Mouse (Mus musculus): Measurements from ENCODE around the gene Urb1. TPM values are rescaled to one million over a fixed set of nuclear protein-coding genes. Genes with fewer than 3 reads are reported as not detected.
A peak's percentile ranks its signal among the peaks of the same experiment; 100 is the strongest.

The Urb1 gene
- polyA plus RNA-seq, 1 experiment from 2014 or later = 8.1 TPM

- H3K27ac ChIP-seq (ENCODE audit: low read length) = no peak overlapping the region
- no peak for ATAC-seq (ENCODE audit: low read depth)
- no peak overlapping the region for H3K4me2 ChIP-seq (ENCODE audit: low read depth, low read length)
- H3K4me3 ChIP-seq (ENCODE audit: low read length) = no peak overlapping the region
- H3K36me3 ChIP-seq (ENCODE audit: control insufficient read depth, insufficient read depth, low read length) = peaks cover 45% of the 10 kb centered on the region
- 83% methylated on average over 6 of the region's 6 CpGs for WGBS
- H3K9ac ChIP-seq (ENCODE audit: low read length) = no peak overlapping the region
- H3K9me3 ChIP-seq (ENCODE audit: control insufficient read depth, low read length) = no peaks in the 10 kb centered on the region
- H3K4me1 ChIP-seq (replicated peaks; ENCODE audit: control insufficient read depth, insufficient read depth, low read length) = no peaks in the 10 kb centered on the region
- no peaks in the 10 kb centered on the region for H3K27me3 ChIP-seq (ENCODE audit: control insufficient read depth, insufficient read depth, low read depth, low read length)
Measured at GRCm38 (mm10) chr16:90788580-90788979, 21.6 kb downstream of the Urb1 start.

- Histone ChIP-seq H3K27ac (ENCODE audit: low read length) (no peak overlapping the region), H3K4me2 (ENCODE audit: low read depth, low read length) (no peak overlapping the region), H3K27me3 (ENCODE audit: control insufficient read depth, insufficient read depth, low read depth, low read length) (no peaks in the 10 kb centered on the region), H3K9ac (ENCODE audit: low read length) (no peak overlapping the region), H3K4me1 (replicated peaks; ENCODE audit: control insufficient read depth, insufficient read depth, low read length) (no peaks in the 10 kb centered on the region), H3K36me3 (ENCODE audit: control insufficient read depth, insufficient read depth, low read length) (peaks cover 38% of the 10 kb centered on the region), H3K4me3 (ENCODE audit: low read length) (no peak overlapping the region), H3K9me3 (ENCODE audit: control insufficient read depth, low read length) (no peaks in the 10 kb centered on the region)
- ATAC-seq (ENCODE audit: low read depth) = no peak
- WGBS = 51% methylated on average over 4 of the region's 4 CpGs
Measured at GRCm38 (mm10) chr16:90785257-90785656, 25.0 kb downstream of the Urb1 start.

DNA sequence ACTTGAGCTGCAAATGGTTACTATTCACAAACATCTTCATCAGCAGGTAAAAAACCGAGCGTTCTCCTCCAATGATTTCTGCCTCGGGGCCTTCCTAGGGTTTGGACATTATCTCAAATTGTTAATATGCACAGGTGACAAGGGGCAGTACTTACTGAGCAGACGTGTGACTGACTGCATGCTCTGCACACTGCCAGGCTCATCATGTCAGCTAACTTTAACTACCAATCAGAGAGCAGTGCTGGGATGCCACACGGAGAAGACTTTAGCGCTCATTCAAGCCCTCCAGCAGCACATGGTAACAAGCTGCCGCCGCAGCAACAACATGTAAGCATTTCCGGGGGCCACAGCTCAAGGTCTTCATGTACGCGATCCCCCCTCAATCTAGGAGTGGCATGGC lies 26.9 kb downstream of the Urb1 start:
- Histone ChIP-seq H3K27me3 (ENCODE audit: control insufficient read depth, insufficient read depth, low read depth, low read length) (no peaks in the 10 kb centered on the region), H3K4me3 (ENCODE audit: low read length) (no peak overlapping the region), H3K27ac (ENCODE audit: low read length) (no peak overlapping the region), H3K4me1 (replicated peaks; ENCODE audit: control insufficient read depth, insufficient read depth, low read length) (no peaks in the 10 kb centered on the region), H3K9ac (ENCODE audit: low read length) (no peak overlapping the region), H3K36me3 (ENCODE audit: control insufficient read depth, insufficient read depth, low read length) (peaks cover 35% of the 10 kb centered on the region), H3K4me2 (ENCODE audit: low read depth, low read length) (no peak overlapping the region), H3K9me3 (ENCODE audit: control insufficient read depth, low read length) (no peaks in the 10 kb centered on the region)
- no peak for ATAC-seq (ENCODE audit: low read depth)
- 87% methylated on average over 11 of the region's 11 CpGs for WGBS

- H3K9ac ChIP-seq (ENCODE audit: low read length) = no peak overlapping the region
- H3K4me2 ChIP-seq (ENCODE audit: low read depth, low read length) = no peak overlapping the region
- no peaks in the 10 kb centered on the region for H3K4me1 ChIP-seq (replicated peaks; ENCODE audit: control insufficient read depth, insufficient read depth, low read length)
- H3K27me3 ChIP-seq (ENCODE audit: control insufficient read depth, insufficient read depth, low read depth, low read length) = no peaks in the 10 kb centered on the region
- ATAC-seq (ENCODE audit: low read depth) = peak; percentile 59
- no peaks in the 10 kb centered on the region for H3K9me3 ChIP-seq (ENCODE audit: control insufficient read depth, low read length)
- no peak overlapping the region for H3K4me3 ChIP-seq (ENCODE audit: low read length)
- H3K36me3 ChIP-seq (ENCODE audit: control insufficient read depth, insufficient read depth, low read length) = peaks cover 16% of the 10 kb centered on the region
- no peak overlapping the region for H3K27ac ChIP-seq (ENCODE audit: low read length)
- WGBS = 24% methylated on average over 11 of the region's 11 CpGs
Measured at GRCm38 (mm10) chr16:90779783-90780182, 30.4 kb downstream of the Urb1 start.

DNA sequence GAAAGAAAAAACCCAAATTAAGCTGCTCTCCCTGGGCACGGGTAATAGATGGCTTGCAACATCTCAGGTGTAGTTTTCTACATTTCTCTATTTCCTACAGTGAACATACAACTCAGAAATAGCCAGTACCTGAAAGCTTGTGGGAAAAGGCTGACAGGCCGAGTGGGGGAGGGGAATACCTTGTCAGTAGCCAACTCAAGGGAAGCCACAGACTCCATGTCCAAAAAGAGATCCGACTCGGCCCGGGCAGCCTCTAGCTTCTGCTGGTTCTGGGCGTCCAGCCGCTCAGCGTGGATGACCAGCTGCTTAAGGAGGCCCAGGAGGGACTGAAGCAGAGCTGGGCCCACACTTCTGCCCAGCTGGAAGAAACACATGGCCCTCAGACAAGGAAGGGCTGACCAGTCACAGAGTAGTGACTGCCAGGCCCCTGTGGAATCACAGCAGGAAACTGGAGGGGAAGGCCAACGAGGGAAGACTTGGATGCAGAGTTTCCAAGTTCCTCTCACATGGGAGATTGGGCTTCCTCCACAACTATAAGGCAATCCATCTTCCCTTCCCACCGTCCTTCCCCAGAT lies 34.2 kb downstream of the Urb1 start:
- Histone ChIP-seq H3K4me3 (ENCODE audit: low read length) (no peak overlapping the region), H3K9me3 (ENCODE audit: control insufficient read depth, low read length) (no peaks in the 10 kb centered on the region), H3K4me2 (ENCODE audit: low read depth, low read length) (no peak overlapping the region), H3K27ac (ENCODE audit: low read length) (no peak overlapping the region), H3K9ac (ENCODE audit: low read length) (no peak overlapping the region), H3K36me3 (ENCODE audit: control insufficient read depth, insufficient read depth, low read length) (peaks cover 25% of the 10 kb centered on the region), H3K27me3 (ENCODE audit: control insufficient read depth, insufficient read depth, low read depth, low read length) (no peaks in the 10 kb centered on the region), H3K4me1 (replicated peaks; ENCODE audit: control insufficient read depth, insufficient read depth, low read length) (no peaks in the 10 kb centered on the region)
- WGBS = 74% methylated on average over 10 of the region's 10 CpGs
- ATAC-seq (ENCODE audit: low read depth) = no peak

DNA sequence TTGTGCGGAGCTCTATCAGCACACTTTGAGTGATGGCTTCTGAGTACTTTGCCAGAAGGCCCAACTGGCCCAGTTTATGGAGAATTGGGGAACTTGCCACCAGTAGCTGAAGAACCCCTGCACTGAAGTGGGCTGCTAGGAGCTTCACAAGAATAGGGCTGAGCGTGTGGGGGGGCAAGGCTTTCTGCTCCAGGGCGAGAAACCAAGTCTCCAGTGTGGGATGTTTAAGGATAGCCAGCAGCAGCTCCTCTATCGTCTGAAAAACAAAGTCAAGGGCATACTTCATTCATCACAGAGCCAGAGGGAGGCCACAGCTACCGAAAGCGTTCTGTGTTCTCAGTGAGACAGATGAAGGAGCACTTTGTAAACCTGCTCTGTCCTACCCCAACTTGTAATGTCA lies 35.6 kb downstream of the Urb1 start:
- no peak overlapping the region for H3K4me2 ChIP-seq (ENCODE audit: low read depth, low read length)
- WGBS = 81% methylated on average over 6 of the region's 6 CpGs
- no peak overlapping the region for H3K27ac ChIP-seq (ENCODE audit: low read length)
- no peak for ATAC-seq (ENCODE audit: low read depth)
- no peaks in the 10 kb centered on the region for H3K27me3 ChIP-seq (ENCODE audit: control insufficient read depth, insufficient read depth, low read depth, low read length)
- H3K4me3 ChIP-seq (ENCODE audit: low read length) = no peak overlapping the region
- peaks cover 22% of the 10 kb centered on the region for H3K36me3 ChIP-seq (ENCODE audit: control insufficient read depth, insufficient read depth, low read length)
- H3K9me3 ChIP-seq (ENCODE audit: control insufficient read depth, low read length) = no peaks in the 10 kb centered on the region
- no peaks in the 10 kb centered on the region for H3K4me1 ChIP-seq (replicated peaks; ENCODE audit: control insufficient read depth, insufficient read depth, low read length)
- no peak overlapping the region for H3K9ac ChIP-seq (ENCODE audit: low read length)

DNA sequence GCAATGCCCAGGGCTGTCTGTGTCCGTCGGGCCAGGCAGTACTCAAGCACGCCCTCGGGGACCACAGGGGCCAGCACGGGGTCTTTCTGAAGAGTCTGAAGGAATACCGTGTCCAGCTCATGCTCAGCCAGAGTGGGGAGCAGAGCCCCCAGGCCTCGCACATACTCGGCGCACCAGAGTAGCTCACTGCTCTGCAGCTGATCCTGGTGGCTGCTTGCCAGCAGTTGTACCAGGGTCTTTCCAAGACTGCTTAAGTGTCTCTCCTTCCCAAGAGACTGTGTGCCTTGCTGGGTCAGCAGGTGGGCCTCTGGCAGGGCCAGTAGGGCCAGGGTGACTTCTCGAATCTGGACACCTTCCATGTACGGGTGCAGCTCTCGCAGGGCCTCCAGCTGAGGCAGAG lies 36.0 kb downstream of the Urb1 start:
- no peak overlapping the region for H3K4me2 ChIP-seq (ENCODE audit: low read depth, low read length)
- no peaks in the 10 kb centered on the region for H3K27me3 ChIP-seq (ENCODE audit: control insufficient read depth, insufficient read depth, low read depth, low read length)
- H3K4me3 ChIP-seq (ENCODE audit: low read length) = no peak overlapping the region
- no peaks in the 10 kb centered on the region for H3K9me3 ChIP-seq (ENCODE audit: control insufficient read depth, low read length)
- WGBS = 84% methylated on average over 12 of the region's 12 CpGs
- no peak overlapping the region for H3K27ac ChIP-seq (ENCODE audit: low read length)
- H3K4me1 ChIP-seq (replicated peaks; ENCODE audit: control insufficient read depth, insufficient read depth, low read length) = no peaks in the 10 kb centered on the region
- H3K36me3 ChIP-seq (ENCODE audit: control insufficient read depth, insufficient read depth, low read length) = peaks cover 24% of the 10 kb centered on the region
- ATAC-seq (ENCODE audit: low read depth) = no peak
- no peak overlapping the region for H3K9ac ChIP-seq (ENCODE audit: low read length)

GRCm38 (mm10) chr16:90766919-90767454 lies 43.2 kb downstream of the Urb1 start:
- H3K27me3 ChIP-seq (ENCODE audit: control insufficient read depth, insufficient read depth, low read depth, low read length) = no peaks in the 10 kb centered on the region
- H3K4me1 ChIP-seq (replicated peaks; ENCODE audit: control insufficient read depth, insufficient read depth, low read length) = no peaks in the 10 kb centered on the region; the same call in 1 of the 2 replicates
- H3K9me3 ChIP-seq (ENCODE audit: control insufficient read depth, low read length) = no peaks in the 10 kb centered on the region
- no peak overlapping the region for H3K9ac ChIP-seq (ENCODE audit: low read length)
- no peak overlapping the region for H3K4me2 ChIP-seq (ENCODE audit: low read depth, low read length)
- peaks cover 20% of the 10 kb centered on the region for H3K36me3 ChIP-seq (ENCODE audit: control insufficient read depth, insufficient read depth, low read length)
- H3K27ac ChIP-seq (ENCODE audit: low read length) = no peak overlapping the region
- H3K4me3 ChIP-seq (ENCODE audit: low read length) = no peak overlapping the region
- WGBS = 68% methylated on average over 15 of the region's 15 CpGs
- ATAC-seq (ENCODE audit: low read depth) = peak; percentile 88

- H3K9ac ChIP-seq (ENCODE audit: low read length) = no peak overlapping the region
- no peaks in the 10 kb centered on the region; the same call in 1 of the 2 replicates for H3K4me1 ChIP-seq (replicated peaks; ENCODE audit: control insufficient read depth, insufficient read depth, low read length)
- H3K9me3 ChIP-seq (ENCODE audit: control insufficient read depth, low read length) = no peaks in the 10 kb centered on the region
- no peak for ATAC-seq (ENCODE audit: low read depth)
- 78% methylated on average over 9 of the region's 9 CpGs for WGBS
- H3K36me3 ChIP-seq (ENCODE audit: control insufficient read depth, insufficient read depth, low read length) = peaks cover 20% of the 10 kb centered on the region
- H3K27me3 ChIP-seq (ENCODE audit: control insufficient read depth, insufficient read depth, low read depth, low read length) = no peaks in the 10 kb centered on the region
- no peak overlapping the region for H3K4me2 ChIP-seq (ENCODE audit: low read depth, low read length)
- no peak overlapping the region for H3K27ac ChIP-seq (ENCODE audit: low read length)
- no peak overlapping the region for H3K4me3 ChIP-seq (ENCODE audit: low read length)
Measured at GRCm38 (mm10) chr16:90765195-90765877, 44.9 kb downstream of the Urb1 start.

All from lung, embryonic 16.5 days (tissue).